Mouse (Mus musculus): ENCODE results near the gene Ky. TPM values are rescaled to one million over a fixed set of nuclear protein-coding genes. Genes with fewer than 3 reads are reported as not detected.

Ky gene
- total RNA-seq, 2 experiments from 2014 or later = 97.3 to 101 TPM

- no peak overlapping the region for H3K4me3 ChIP-seq
- intact Hi-C loops (cut with DNase I) = no loop called here
- no peak overlapping the region for H3K27ac ChIP-seq
- no peak for TF ChIP-seq CTCF (IDR thresholded peaks at IDR 0.05)
- no peak for DNase-seq
Observed at GRCm38 (mm10) chr9:102594667-102595393, 89.3 kb downstream of the Ky start.

Other genes with a start within 250 kb of the Ky start
- gene Ephb1, start 151.1 kb upstream of the Ky start, total RNA-seq (2021) = 1 to 10 TPM in 1 of 2 experiments, under 1 TPM in 1; 0.48 to 1.0 TPM
- gene Anapc13, start 120.5 kb downstream of the Ky start, total RNA-seq (2021) = 100 to 1,000 TPM; 217 to 239 TPM
- gene Cep63, start 120.8 kb downstream of the Ky start, total RNA-seq (2021) = 10 to 100 TPM; 18.5 to 25.2 TPM
- gene Amotl2, start 210.9 kb downstream of the Ky start, total RNA-seq (2021) = 10 to 100 TPM; 13.7 to 28.5 TPM